Mouse (Mus musculus) liver, embryonic 13.5 days (tissue): ENCODE data around the gene Mipol1. TPM values are rescaled to one million over a fixed set of nuclear protein-coding genes. Genes with fewer than 3 reads are reported as not detected.
A peak's percentile ranks its signal among the peaks of the same experiment; 100 is the strongest.

Experiments
- ATAC-seq: fragments of 200-750 bp; cut with Nextera tagmentation; 2 replicates; pipeline ENCODE4 v1.8.0; 2017; ENCODE audit warnings: low read depth, mild to moderate bottlenecking, moderate number of reproducible peaks, moderate library complexity
- DNase-seq: peaks from one replicate; pipeline ENCODE4 v3.0.0; 2022
- H3K27ac ChIP-seq: fragments of 300-500 bp; sonication (generic); 2 replicates; pipeline ENCODE4 v1.5.1; 2015; ENCODE audit warnings: moderate library complexity, mild to moderate bottlenecking, inconsistent platforms
- H3K27me3 ChIP-seq: fragments of 300-500 bp; sonication (generic); 2 replicates; pipeline ENCODE4 v1.6.1; 2015; ENCODE audit warnings: mild to moderate bottlenecking, inconsistent platforms
- H3K36me3 ChIP-seq: fragments of 300-500 bp; sonication (generic); 2 replicates; pipeline ENCODE4 v1.6.1; 2015; ENCODE audit warnings: mild to moderate bottlenecking, inconsistent platforms
- H3K4me1 ChIP-seq: fragments of 300-500 bp; sonication (generic); replicated peaks from 2 replicates; pipeline ENCODE4 v1.6.1; 2015; ENCODE audit warnings: inconsistent platforms
- H3K4me2 ChIP-seq: fragments of 300-500 bp; sonication (generic); 2 replicates; pipeline ENCODE4 v1.6.1; 2015; ENCODE audit warnings: inconsistent platforms, mild to moderate bottlenecking, moderate library complexity
- H3K4me3 ChIP-seq: fragments of 300-500 bp; sonication (generic); replicated peaks from 2 replicates; pipeline ENCODE4 v1.5.1; 2015; ENCODE audit warnings: mild to moderate bottlenecking, inconsistent platforms
- H3K9ac ChIP-seq: fragments of 300-500 bp; sonication (generic); 2 replicates; pipeline ENCODE4 v1.6.1; 2015; ENCODE audit warnings: mild to moderate bottlenecking, inconsistent platforms
- H3K9me3 ChIP-seq: fragments of 300-500 bp; sonication (generic); replicated peaks from 2 replicates; pipeline ENCODE4 v1.6.1; 2016; ENCODE audit warnings: inconsistent platforms
- WGBS: fragments of 180-500 bp; shearing (Covaris S2); methylation state at CpG from one replicate; pipeline ENCODE4 v1.1.7; 2015; ENCODE audit not compliant: insufficient replicate concordance; 5-methylcytosine and 5-hydroxymethylcytosine counted together
- polyA plus RNA-seq: library from polyadenylated mRNA; unstranded; fragments of >200 nt; fragmentation: Nextera tagmentation; extraction: Ambion mirVana; gene quantifications from 2 replicates; pipeline ENCODE4 v1.2.1, GENCODE M21; 2015

Gene Mipol1
- 4.2 and 4.8 TPM in 2 replicates for polyA plus RNA-seq

GRCm38 (mm10) chr12:57230192-57230706, at the start of gene Mipol1, which contains the start of gene Prps1l3:
Gene Mipol1 (plus strand): TSS chr12:57230427.
Gene Prps1l3 (plus strand): TSS chr12:57230412.
- Histone ChIP-seq H3K27me3 (no peaks in the 10 kb centered on the region), H3K4me3 (peak within 1 kb of the TSS; percentile 89), H3K4me2 (peak within 1 kb of the TSS; percentile 83), H3K27ac (peak within 1 kb of the TSS; percentile 92), H3K36me3 (peaks cover 7% of the 10 kb centered on the region; the same call in 1 of the 2 replicates), H3K9me3 (no peaks in the 10 kb centered on the region), H3K9ac (peak within 1 kb of the TSS; percentile 93), H3K4me1 (peaks cover 32% of the 10 kb centered on the region)
- peak; percentile 96 for ATAC-seq
- 1% methylated on average over 58 of the region's 58 CpGs for whole genome bisulfite sequencing
- peak; percentile 86 for DNase-seq

GRCm38 (mm10) chr12:57184401-57185147, 45.7 kb upstream of the Mipol1 start:
- H3K9ac ChIP-seq: peak overlapping the region; percentile 41
- DNase-seq (peak; percentile 59), ATAC-seq (peak; percentile 84)
- H3K4me3 ChIP-seq: no peak overlapping the region
- peaks cover 57% of the 10 kb centered on the region for H3K4me1 ChIP-seq
- 40% methylated on average over 2 of the region's 2 CpGs for WGBS
- H3K27ac ChIP-seq: peak overlapping the region; percentile 74
- H3K27me3 ChIP-seq: no peaks in the 10 kb centered on the region
- H3K36me3 ChIP-seq: peaks cover 3% of the 10 kb centered on the region; the same call in 1 of the 2 replicates
- peak overlapping the region; percentile 52 for H3K4me2 ChIP-seq
- H3K9me3 ChIP-seq: no peaks in the 10 kb centered on the region

- Histone ChIP-seq H3K9ac (no peak overlapping the region), H3K9me3 (no peaks in the 10 kb centered on the region), H3K36me3 (peaks cover 3% of the 10 kb centered on the region; the same call in 1 of the 2 replicates), H3K4me2 (no peak overlapping the region), H3K27ac (no peak overlapping the region), H3K4me1 (peaks cover 50% of the 10 kb centered on the region), H3K4me3 (no peak overlapping the region), H3K27me3 (no peaks in the 10 kb centered on the region)
- peak; percentile 34 for DNase-seq
- ATAC-seq: peak; percentile 49; the same call in 1 of the 2 replicates
- 0% methylated on average over 1 of the region's 1 CpGs for WGBS
Observed at GRCm38 (mm10) chr12:57185475-57185874, 44.8 kb upstream of the Mipol1 start.

GRCm38 (mm10) chr12:57186126-57186525, 44.1 kb upstream of the Mipol1 start:
- 18% methylated on average over 2 of the region's 2 CpGs for WGBS
- peak; percentile 84 for ATAC-seq

GRCm38 (mm10) chr12:57187032-57187431, 43.2 kb upstream of the Mipol1 start:
- H3K9ac ChIP-seq: no peak overlapping the region
- no peak overlapping the region for H3K4me2 ChIP-seq
- H3K9me3 ChIP-seq: no peaks in the 10 kb centered on the region
- no peak for DNase-seq
- 65% methylated on average over 4 of the region's 4 CpGs for WGBS
- no peaks in the 10 kb centered on the region for H3K27me3 ChIP-seq
- 0 out of 2 replicates have a peak overlapping the region, but pooled peaks have one; percentile 63 for H3K27ac ChIP-seq
- no peak overlapping the region for H3K4me3 ChIP-seq
- peaks cover 45% of the 10 kb centered on the region for H3K4me1 ChIP-seq
- H3K36me3 ChIP-seq: 0 out of 2 replicates have a peak, but pooled peaks cover 5% of the 10 kb centered on the region
- no peak for ATAC-seq

More at GRCm38 (mm10) chr12:57186126-57186525, 44.1 kb upstream of the Mipol1 start:
- no peak overlapping the region for H3K4me3 ChIP-seq
- H3K9ac ChIP-seq: no peak overlapping the region
- no peaks in the 10 kb centered on the region for H3K27me3 ChIP-seq
- peak overlapping the region; percentile 69 for H3K27ac ChIP-seq
- H3K36me3 ChIP-seq: 0 out of 2 replicates have a peak, but pooled peaks cover under 1% of the 10 kb centered on the region
- H3K9me3 ChIP-seq: no peaks in the 10 kb centered on the region
- peaks cover 47% of the 10 kb centered on the region for H3K4me1 ChIP-seq
- peak; percentile 17 for DNase-seq
- peak overlapping the region; percentile 37 for H3K4me2 ChIP-seq

GRCm38 (mm10) chr12:57194609-57195008, 35.6 kb upstream of the Mipol1 start:
- no peaks in the 10 kb centered on the region for H3K27me3 ChIP-seq
- 0 out of 2 replicates have a peak, but pooled peaks cover 5% of the 10 kb centered on the region for H3K36me3 ChIP-seq
- 2% methylated on average over 3 of the region's 3 CpGs for WGBS
- peak overlapping the region; percentile 63 for H3K4me2 ChIP-seq
- peaks cover 39% of the 10 kb centered on the region for H3K4me1 ChIP-seq
- peak overlapping the region; percentile 83 for H3K4me3 ChIP-seq
- DNase-seq: peak; percentile 68
- peak; percentile 73 for ATAC-seq
- peak overlapping the region; percentile 66 for H3K9ac ChIP-seq
- H3K9me3 ChIP-seq: no peaks in the 10 kb centered on the region
- H3K27ac ChIP-seq: peak overlapping the region; percentile 69

- Histone ChIP-seq H3K4me1 (peaks cover 39% of the 10 kb centered on the region), H3K4me2 (peak overlapping the region; percentile 85), H3K9me3 (no peaks in the 10 kb centered on the region), H3K27me3 (no peaks in the 10 kb centered on the region), H3K9ac (peak overlapping the region; percentile 93), H3K27ac (peak overlapping the region; percentile 98), H3K36me3 (0 out of 2 replicates have a peak, but pooled peaks cover 5% of the 10 kb centered on the region), H3K4me3 (peak overlapping the region; percentile 83)
- ATAC-seq (no peak), DNase-seq (no peak)
- WGBS: 5% methylated on average over 8 of the region's 8 CpGs
Observed at GRCm38 (mm10) chr12:57196286-57196607, 34.0 kb upstream of the Mipol1 start.

- H3K4me2 ChIP-seq: peak overlapping the region; percentile 85
- 0 out of 2 replicates have a peak, but pooled peaks cover 1% of the 10 kb centered on the region for H3K36me3 ChIP-seq
- DNase-seq (peak; percentile 74), ATAC-seq (peak; percentile 82)
- no peaks in the 10 kb centered on the region for H3K27me3 ChIP-seq
- H3K9ac ChIP-seq: peak overlapping the region; percentile 93
- peak overlapping the region; percentile 98 for H3K27ac ChIP-seq
- H3K9me3 ChIP-seq: no peaks in the 10 kb centered on the region
- H3K4me3 ChIP-seq: peak overlapping the region; percentile 83
- H3K4me1 ChIP-seq: peaks cover 42% of the 10 kb centered on the region
- under 1% methylated on average over 59 of the region's 59 CpGs for WGBS
Observed at GRCm38 (mm10) chr12:57196608-57197362, 33.4 kb upstream of the Mipol1 start.

GRCm38 (mm10) chr12:57197363-57198026, 32.7 kb upstream of the Mipol1 start, which contains the start of gene Slc25a21:
Gene Slc25a21 (minus strand): TSS chr12:57197472.
- DNase-seq: peak; percentile 69
- Histone ChIP-seq H3K4me2 (peak within 1 kb of the TSS; percentile 85), H3K27ac (peak within 1 kb of the TSS; percentile 98), H3K9ac (peak within 1 kb of the TSS; percentile 93), H3K36me3 (no peaks in the 10 kb centered on the region), H3K4me1 (peaks cover 44% of the 10 kb centered on the region), H3K27me3 (no peaks in the 10 kb centered on the region), H3K4me3 (peak within 1 kb of the TSS; percentile 83), H3K9me3 (no peaks in the 10 kb centered on the region)
- peak; percentile 84 for ATAC-seq
- 16% methylated on average over 10 of the region's 10 CpGs for WGBS

- Histone ChIP-seq H3K9ac (peak overlapping the region; percentile 58; the same call in 1 of the 2 replicates), H3K27me3 (no peaks in the 10 kb centered on the region), H3K36me3 (no peaks in the 10 kb centered on the region), H3K4me2 (peak overlapping the region; percentile 85), H3K4me3 (peak overlapping the region; percentile 83; the same call in 1 of the 2 replicates), H3K4me1 (peaks cover 39% of the 10 kb centered on the region), H3K9me3 (no peaks in the 10 kb centered on the region), H3K27ac (peak overlapping the region; percentile 98)
- ATAC-seq (no peak), DNase-seq (no peak)
Observed at GRCm38 (mm10) chr12:57198269-57198668, 32.0 kb upstream of the Mipol1 start.
